Comparison of ENCODE assay signal across 24 mouse cellular contexts in the genomic region with DNA sequence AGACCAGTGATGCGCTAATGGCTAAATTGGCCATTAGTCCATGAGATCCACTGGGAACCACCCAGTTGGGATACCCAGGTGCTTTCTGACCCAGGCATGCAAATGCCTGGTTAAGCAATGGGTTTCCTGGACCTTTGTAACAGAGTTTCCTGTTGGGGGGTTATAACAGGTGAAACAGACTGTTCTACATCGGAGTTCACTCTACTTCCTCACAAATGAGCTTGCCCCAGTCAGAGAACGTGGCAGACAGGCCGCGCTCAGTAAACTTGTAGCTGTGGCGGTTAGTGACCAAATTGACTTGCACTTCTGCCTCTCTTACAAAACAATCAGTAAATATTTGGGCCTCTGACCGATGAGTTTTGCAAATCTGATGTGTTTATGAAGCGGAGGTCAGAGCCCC. TPM values are rescaled to one million over a fixed set of nuclear protein-coding genes. Genes with fewer than 3 reads are reported as not detected.
"Had no signal": no experiment of that assay in that cellular context is flagged by ENCODE, and none has a peak within 500 bp of the region (broad histone marks: within the 10 kb centered on the region; RNA-seq: fewer than 3 reads in every experiment).

No protein-coding gene starts in this region.

- H3K27me3 ChIP-seq: midbrain, embryonic 12.5 days; neural tube, embryonic 13.5 days; neural tube, embryonic 15.5 days had no signal

- ATAC-seq: midbrain, embryonic 16.5 days had no signal

- H3K9ac ChIP-seq: lung, embryonic 14.5 days; midbrain, embryonic 12.5 days; neural tube, embryonic 13.5 days; neural tube, embryonic 15.5 days had no signal

- H3K4me2 ChIP-seq: lung, embryonic 14.5 days; midbrain, embryonic 12.5 days; neural tube, embryonic 13.5 days; neural tube, embryonic 15.5 days had no signal

- H3K9me3 ChIP-seq: midbrain, embryonic 10.5 days; midbrain, embryonic 12.5 days; neural tube, embryonic 13.5 days; neural tube, embryonic 15.5 days had no signal

- H3K36me3 ChIP-seq: midbrain, embryonic 10.5 days; midbrain, embryonic 12.5 days; neural tube, embryonic 13.5 days; neural tube, embryonic 15.5 days had no signal

- H3K4me3 ChIP-seq: midbrain, embryonic 10.5 days; midbrain, embryonic 12.5 days; myocyte; neural tube, embryonic 13.5 days; neural tube, embryonic 15.5 days had no signal

- DNase-seq: lung, adult 18-20 months; lung, embryonic 14.5 days; lung, postnatal 10 days; lung, postnatal 4 days; midbrain, embryonic 14.5 days; retina, postnatal 1 day; right cerebral cortex, adult 18-20 months; right cerebral cortex, postnatal 25 days; right cerebral cortex, postnatal 4 days; spleen, adult 18-20 months; thymus, adult 18-20 months; thymus, postnatal 14 days; thymus, postnatal 36 days had no signal

- H3K4me1 ChIP-seq: neural tube, embryonic 13.5 days had no signal

- H3K27ac ChIP-seq: midbrain, embryonic 10.5 days; midbrain, embryonic 12.5 days; neural tube, embryonic 13.5 days; neural tube, embryonic 15.5 days had no signal

RNA-seq across cellular contexts. Expression of a gene that starts 4.5 kb away (rescaled TPM):
- total RNA-seq: megakaryocyte, adult 5-6 weeks; megakaryocyte-erythroid progenitor cell, adult 5-6 weeks had no signal
- polyA plus RNA-seq: lung, embryonic 14.5 days; midbrain, embryonic 12.5 days; midbrain, embryonic 14.5 days; midbrain, embryonic 16.5 days; myocyte; neural tube, embryonic 13.5 days; neural tube, embryonic 15.5 days; small intestine, adult 2 months; urinary bladder, adult 2 months had no signal

RNA-seq across cellular contexts. Expression of a gene that starts 22.8 kb away (rescaled TPM):
- total RNA-seq: megakaryocyte, adult 5-6 weeks; megakaryocyte-erythroid progenitor cell, adult 5-6 weeks had no signal
- polyA plus RNA-seq: midbrain, embryonic 10.5 days; midbrain, embryonic 12.5 days; midbrain, embryonic 16.5 days; myocyte; neural tube, embryonic 11.5 days; small intestine, adult 2 months; urinary bladder, adult 2 months had no signal

RNA-seq across cellular contexts. Expression of a gene that starts 46.6 kb away (rescaled TPM):
- total RNA-seq: megakaryocyte, adult 5-6 weeks; megakaryocyte-erythroid progenitor cell, adult 5-6 weeks had no signal
- polyA plus RNA-seq: midbrain, embryonic 10.5 days; midbrain, embryonic 12.5 days; midbrain, embryonic 14.5 days; midbrain, embryonic 16.5 days; myocyte; small intestine, adult 2 months had no signal
